Comparison of ENCODE assay signal across 8 mouse cellular contexts in genomic region chr4:41741158-41741560, GRCm38 (mm10). TPM values are rescaled to one million over a fixed set of nuclear protein-coding genes. Genes with fewer than 3 reads are reported as not detected.
DNase-seq lines count a peak whose midpoint lies in the region; ATAC-seq lines count a peak whose summit lies in the region.

No protein-coding gene starts in this region.

- DNase-seq in MN1 (ENCODE audit: low spot score), result peak; percentile 95
- peak; percentile 98 for DNase-seq in cerebellum, adult 9-10 months
- peak; percentile 94 for DNase-seq in hindbrain, embryonic 11.5 days (ENCODE audit: low spot score)
- peak; percentile 91 to 95 for DNase-seq in layer of hippocampus, postnatal 14 days (ENCODE audit: low spot score in 2 of 2)
- peak; percentile 91 for DNase-seq in lung, postnatal 14 days
- DNase-seq in retina, adult 2 months (ENCODE audit: low read depth, low spot score), result peak; percentile 92
- DNase-seq in thymus, postnatal 36 days, result peak; percentile 93 to 94

- WGBS in hindbrain, embryonic 11.5 days, result under 1% methylated on average over 27 of the region's 27 CpGs

- H3K4me3 ChIP-seq in hindbrain, embryonic 11.5 days (ENCODE audit: low read depth, low read length), result peak overlapping the region; percentile 50

- peak; percentile 85 for ATAC-seq in frontal cortex, adult (ENCODE audit: low TSS enrichment)
- peak; percentile 97 for ATAC-seq in hindbrain, embryonic 11.5 days (ENCODE audit: low FRiP score)

- H3K27me3 ChIP-seq in hindbrain, embryonic 11.5 days (ENCODE audit: control insufficient read depth, insufficient read depth, low read length), result no peaks in the 10 kb centered on the region

- peak overlapping the region; percentile 7; the same call in 1 of the 2 replicates for H3K27ac ChIP-seq in hindbrain, embryonic 11.5 days (ENCODE audit: low read depth, low read length)

- 0 out of 2 replicates have a peak, but pooled peaks cover 4% of the 10 kb centered on the region for H3K36me3 ChIP-seq in hindbrain, embryonic 11.5 days (ENCODE audit: control insufficient read depth, insufficient read depth, low read length)

- H3K4me2 ChIP-seq in hindbrain, embryonic 11.5 days (replicated peaks; ENCODE audit: low read depth, low read length), result peak overlapping the region; percentile 59

- no peaks in the 10 kb centered on the region for H3K4me1 ChIP-seq in hindbrain, embryonic 11.5 days (replicated peaks; ENCODE audit: control insufficient read depth, insufficient read depth, low read length)

- H3K9me3 ChIP-seq in hindbrain, embryonic 11.5 days (ENCODE audit: control insufficient read depth, low read length), result no peaks in the 10 kb centered on the region

- H3K9ac ChIP-seq in hindbrain, embryonic 11.5 days (ENCODE audit: low read depth, low read length), result peak overlapping the region; percentile 63

RNA-seq across cellular contexts. Expression of gene Arid3c, which starts 10.2 kb away (rescaled TPM):
- 0.68 and 0.93 TPM in 2 replicates for polyA plus RNA-seq in hindbrain, embryonic 11.5 days (2014; fragmentation: Nextera tagmentation; extraction: Ambion mirVana)
- not detected for total RNA-seq in layer of hippocampus, postnatal 14 days (2021)

RNA-seq across cellular contexts. Expression of gene Galt, which starts 13.9 kb away (rescaled TPM):
- polyA plus RNA-seq in hindbrain, embryonic 11.5 days (2014; fragmentation: Nextera tagmentation; extraction: Ambion mirVana), result 24.0 and 26.1 TPM in 2 replicates
- 10 to 100 TPM; 50.0 to 54.2 TPM for total RNA-seq in layer of hippocampus, postnatal 14 days (2021)

RNA-seq across cellular contexts. Expression of gene Sigmar1, which starts 14.8 kb away (rescaled TPM):
- polyA plus RNA-seq in hindbrain, embryonic 11.5 days (2014; fragmentation: Nextera tagmentation; extraction: Ambion mirVana), result 71.5 and 71.9 TPM in 2 replicates
- total RNA-seq in layer of hippocampus, postnatal 14 days (2021), result 10 to 100 TPM; 40.2 to 44.2 TPM

RNA-seq across cellular contexts. Expression of gene Dctn3, which starts 18.2 kb away (rescaled TPM):
- polyA plus RNA-seq in hindbrain, embryonic 11.5 days (2014; fragmentation: Nextera tagmentation; extraction: Ambion mirVana), result 187 and 192 TPM in 2 replicates
- total RNA-seq in layer of hippocampus, postnatal 14 days (2021), result 100 to 1,000 TPM; 161 to 163 TPM

RNA-seq across cellular contexts. Expression of gene Rpp25l, which starts 27.8 kb away (rescaled TPM):
- polyA plus RNA-seq in hindbrain, embryonic 11.5 days (2014; fragmentation: Nextera tagmentation; extraction: Ambion mirVana), result 80.0 and 84.1 TPM in 2 replicates
- 10 to 100 TPM; 26.7 to 31.1 TPM for total RNA-seq in layer of hippocampus, postnatal 14 days (2021)

Comparison
In these comparisons a context has a peak if more than half of its experiments do, and no peak if none do; other contexts are left out.
1. Peak in every context shown above with its lines: DNase-seq, ATAC-seq, H3K4me3 ChIP-seq and H3K27ac ChIP-seq.